Mouse (Mus musculus): ENCODE measurements around the gene Zc3hc1.

- TF ChIP-seq CTCF (IDR thresholded peaks at IDR 0.05) (no peak), POLR2A (IDR thresholded peaks at IDR 0.05; ENCODE audit: insufficient read depth, low read depth, low read length) (no peak), EP300 (IDR thresholded peaks at IDR 0.05; ENCODE audit: insufficient read depth, low read depth, low read length) (no peak)
Measured at GRCm38 (mm10) chr6:30356161-30356560, 34.7 kb downstream of the Zc3hc1 start.
